Mouse (Mus musculus) limb, embryonic 14.5 days (tissue): ENCODE results near the gene Pa2g4. TPM values are rescaled to one million over a fixed set of nuclear protein-coding genes. Genes with fewer than 3 reads are reported as not detected.

Experiments
- ATAC-seq: fragments of 200-750 bp; cut with Nextera tagmentation; 2 replicates; pipeline ENCODE4 v1.8.0; 2017; ENCODE audit warnings: low read depth, moderate number of reproducible peaks, moderate TSS enrichment; ENCODE audit not compliant: low FRiP score
- DNase-seq: peaks from one replicate; pipeline ENCODE4 v3.0.0-alpha.2; 2015; ENCODE audit warnings: low spot score
- H3K27ac ChIP-seq: fragments of 300-500 bp; sonication (generic); replicated peaks from 2 replicates; pipeline ENCODE4 v1.5.1; 2014; ENCODE audit warnings: low read depth, mild to moderate bottlenecking, low read length, moderate library complexity, mixed read lengths
- H3K27me3 ChIP-seq: fragments of 300-500 bp; sonication (generic); 2 replicates; pipeline ENCODE4 v1.6.1; 2014; ENCODE audit warnings: low read length, mixed read lengths; ENCODE audit not compliant: control insufficient read depth, insufficient read depth
- H3K36me3 ChIP-seq: fragments of 300-500 bp; sonication (generic); 2 replicates; pipeline ENCODE4 v1.6.1; 2014; ENCODE audit warnings: mild to moderate bottlenecking, low read length, moderate library complexity, mixed read lengths; ENCODE audit not compliant: control insufficient read depth, insufficient read depth
- H3K4me1 ChIP-seq: fragments of 300-500 bp; sonication (generic); 2 replicates; pipeline ENCODE4 v1.6.1; 2014; ENCODE audit warnings: antibody characterized with exemption, low read length, mixed read lengths; ENCODE audit not compliant: control insufficient read depth, insufficient read depth
- H3K4me2 ChIP-seq: fragments of 300-500 bp; sonication (generic); replicated peaks from 2 replicates; pipeline ENCODE4 v1.6.1; 2014; ENCODE audit warnings: low read depth, mild to moderate bottlenecking, low read length, moderate library complexity; ENCODE audit not compliant: severe bottlenecking
- H3K4me3 ChIP-seq: fragments of 300-500 bp; sonication (generic); replicated peaks from 2 replicates; pipeline ENCODE4 v1.5.1; 2014; ENCODE audit warnings: low read length
- H3K9ac ChIP-seq: fragments of 300-500 bp; sonication (generic); 2 replicates; pipeline ENCODE4 v1.6.1; 2014; ENCODE audit warnings: mild to moderate bottlenecking, low read depth, low read length, moderate library complexity; ENCODE audit not compliant: severe bottlenecking
- H3K9me3 ChIP-seq: fragments of 300-500 bp; sonication (generic); 2 replicates; pipeline ENCODE4 v1.6.1; 2016; ENCODE audit warnings: low read length; ENCODE audit not compliant: control insufficient read depth
- POLR2A ChIP-seq: fragments of 200-500 bp; IDR thresholded peaks from 2 replicates; pipeline ENCODE4 v1.8.0; 2012; ENCODE audit warnings: inconsistent platforms, mild to moderate bottlenecking, moderate library complexity, borderline replicate concordance; ENCODE audit not compliant: insufficient read depth, insufficient read length; ENCODE audit errors: extremely low read depth
- WGBS: fragments of 180-500 bp; shearing (Covaris S2); extraction: QIAGEN DNeasy Blood & Tissue Kit; methylation state at CpG from one replicate; pipeline ENCODE4 v1.1.7; 2014; 5-methylcytosine and 5-hydroxymethylcytosine counted together
- polyA plus RNA-seq, 2 experiments: library from polyadenylated mRNA; depleted of rRNA in 1 of 2; stranded (reverse) in 1 of 2; unstranded in 1 of 2; fragments of >200 nt; fragmentation: Nextera tagmentation in 1 of 2; extraction: Ambion mirVana in 1 of 2; gene quantifications; 2 replicates each; pipeline versions ENCODE4 v1.2.1 to v1.2.3; 2012 to 2014

Gene Pa2g4
- polyA plus RNA-seq, 2 experiments, result 186 to 210 TPM

DNA sequence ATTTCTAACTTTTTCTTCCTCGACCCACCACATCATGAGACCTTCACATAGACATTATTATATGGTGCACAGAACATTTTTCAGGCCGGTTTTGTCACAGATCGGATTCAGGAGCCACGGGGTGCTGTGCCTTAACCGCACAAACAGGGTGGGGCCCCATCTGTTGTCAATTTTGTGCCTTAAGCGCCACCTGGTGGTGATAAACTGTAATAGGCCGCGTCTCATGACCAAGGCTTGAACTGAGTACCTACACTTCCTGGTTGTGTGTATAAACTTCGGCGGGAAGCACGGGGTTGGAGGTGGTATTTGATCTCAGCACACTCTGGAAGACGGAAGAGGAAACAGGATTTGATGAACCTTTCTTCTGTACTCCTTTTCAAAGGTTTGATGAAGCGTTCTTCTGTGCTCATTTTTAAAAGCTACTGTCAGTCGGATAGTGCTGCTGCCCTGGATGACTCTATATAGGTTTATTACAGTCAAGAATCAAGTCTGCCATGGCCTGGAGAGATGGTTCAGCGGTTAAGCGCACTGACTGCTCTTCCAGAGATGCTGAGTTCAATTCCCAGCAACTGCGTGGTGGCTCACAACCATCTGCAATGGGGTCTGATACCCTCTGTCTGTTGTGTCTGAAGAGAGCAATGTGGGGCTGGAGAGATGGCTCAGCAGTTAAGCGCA is 29.4 kb downstream of the Pa2g4 start:
- H3K4me1 ChIP-seq, result 0 out of 2 replicates have a peak, but pooled peaks cover 3% of the 10 kb centered on the region
- H3K9ac ChIP-seq, result peak overlapping the region; percentile 13; the same call in 1 of the 2 replicates
- no peaks in the 10 kb centered on the region for H3K27me3 ChIP-seq
- peak overlapping the region; percentile 16 for H3K4me3 ChIP-seq
- 15% methylated on average over 18 of the region's 18 CpGs for WGBS
- peak overlapping the region; percentile 71 for H3K27ac ChIP-seq
- no peak for TF ChIP-seq POLR2A
- peak overlapping the region; percentile 31 for H3K4me2 ChIP-seq
- H3K9me3 ChIP-seq, result no peaks in the 10 kb centered on the region
- DNase-seq (peak; percentile 90), ATAC-seq (peak; percentile 92)
- peaks cover 6% of the 10 kb centered on the region; the same call in 1 of the 2 replicates for H3K36me3 ChIP-seq

GRCm38 (mm10) chr10:128535624-128536265 is 30.0 kb downstream of the Pa2g4 start:
- Histone ChIP-seq H3K27me3 (no peaks in the 10 kb centered on the region), H3K4me2 (peak overlapping the region; percentile 31), H3K36me3 (no peaks in the 10 kb centered on the region), H3K4me1 (0 out of 2 replicates have a peak, but pooled peaks cover 3% of the 10 kb centered on the region), H3K9ac (peak overlapping the region; percentile 13; the same call in 1 of the 2 replicates), H3K4me3 (peak overlapping the region; percentile 16), H3K9me3 (no peaks in the 10 kb centered on the region), H3K27ac (peak overlapping the region; percentile 71)
- no peak for DNase-seq
- peak; percentile 14; the same call in 1 of the 2 replicates for ATAC-seq
- TF ChIP-seq POLR2A, result no peak
- WGBS, result 73% methylated on average over 4 of the region's 4 CpGs

GRCm38 (mm10) chr10:128535206-128535605 is 30.6 kb downstream of the Pa2g4 start:
- Histone ChIP-seq H3K27ac (no peak overlapping the region), H3K9me3 (no peaks in the 10 kb centered on the region), H3K4me1 (0 out of 2 replicates have a peak, but pooled peaks cover 3% of the 10 kb centered on the region), H3K4me3 (no peak overlapping the region), H3K9ac (no peak overlapping the region), H3K27me3 (no peaks in the 10 kb centered on the region), H3K4me2 (no peak overlapping the region), H3K36me3 (no peaks in the 10 kb centered on the region)
- TF ChIP-seq POLR2A, result no peak
- no peak for ATAC-seq
- DNase-seq, result no peak
- WGBS, result 86% methylated on average over 2 of the region's 2 CpGs

GRCm38 (mm10) chr10:128526366-128527356 is 39.1 kb downstream of the Pa2g4 start:
- 0 out of 2 replicates have a peak, but pooled peaks cover 10% of the 10 kb centered on the region for H3K4me1 ChIP-seq
- TF ChIP-seq POLR2A, result no peak
- ATAC-seq (no peak), DNase-seq (no peak)
- peak overlapping the region; percentile 52 for H3K9ac ChIP-seq
- H3K27me3 ChIP-seq, result no peaks in the 10 kb centered on the region
- H3K36me3 ChIP-seq, result peaks cover 5% of the 10 kb centered on the region; the same call in 1 of the 2 replicates
- H3K4me2 ChIP-seq, result peak overlapping the region; percentile 96
- no peak overlapping the region for H3K27ac ChIP-seq
- no peaks in the 10 kb centered on the region for H3K9me3 ChIP-seq
- 30% methylated on average over 28 of the region's 28 CpGs for whole genome bisulfite sequencing
- peak overlapping the region; percentile 69 for H3K4me3 ChIP-seq
